Mouse (Mus musculus) lung, embryonic 16.5 days (tissue): ENCODE data around the gene Prr5l. TPM values are rescaled to one million over a fixed set of nuclear protein-coding genes. Genes with fewer than 3 reads are reported as not detected.

ENCODE experiments used
- ATAC-seq: fragments of 200-750 bp; cut with Nextera tagmentation; 2 replicates; pipeline ENCODE4 v1.8.0; 2017; ENCODE audit warnings: low read depth, mild to moderate bottlenecking, moderate library complexity
- H3K27ac ChIP-seq: fragments of 300-500 bp; sonication (generic); 2 replicates; pipeline ENCODE4 v1.5.1; 2014; ENCODE audit warnings: mild to moderate bottlenecking, control low read depth, low read length
- H3K27me3 ChIP-seq: fragments of 300-500 bp; sonication (generic); 2 replicates; pipeline ENCODE4 v1.6.1; 2014; ENCODE audit warnings: low read depth, low read length, mixed read lengths; ENCODE audit not compliant: control insufficient read depth, insufficient read depth
- H3K36me3 ChIP-seq: fragments of 300-500 bp; sonication (generic); 2 replicates; pipeline ENCODE4 v1.6.1; 2014; ENCODE audit warnings: low read length; ENCODE audit not compliant: control insufficient read depth, insufficient read depth
- H3K4me1 ChIP-seq: fragments of 300-500 bp; sonication (generic); replicated peaks from 2 replicates; pipeline ENCODE4 v1.6.1; 2014; ENCODE audit warnings: low read length, mixed read lengths; ENCODE audit not compliant: control insufficient read depth, insufficient read depth
- H3K4me2 ChIP-seq: fragments of 300-500 bp; sonication (generic); 2 replicates; pipeline ENCODE4 v1.6.1; 2014; ENCODE audit warnings: low read depth, low read length, control low read depth
- H3K4me3 ChIP-seq: fragments of 300-500 bp; sonication (generic); 2 replicates; pipeline ENCODE4 v1.5.1; 2014; ENCODE audit warnings: mild to moderate bottlenecking, low read length, control low read depth
- H3K9ac ChIP-seq: fragments of 300-500 bp; sonication (generic); 2 replicates; pipeline ENCODE4 v1.6.1; 2014; ENCODE audit warnings: low read length, control low read depth
- H3K9me3 ChIP-seq: fragments of 300-500 bp; sonication (generic); 2 replicates; pipeline ENCODE4 v1.6.1; 2016; ENCODE audit warnings: low read length; ENCODE audit not compliant: control insufficient read depth
- WGBS: fragments of 180-500 bp; shearing (Covaris S2); extraction: QIAGEN DNeasy Blood & Tissue Kit; methylation state at CpG from one replicate; pipeline ENCODE4 v1.1.7; 2014; 5-methylcytosine and 5-hydroxymethylcytosine counted together
- polyA plus RNA-seq: library from polyadenylated mRNA; unstranded; fragments of >200 nt; fragmentation: Nextera tagmentation; extraction: Ambion mirVana; gene quantifications from 2 replicates; pipeline ENCODE4 v1.2.1, GENCODE M21; 2015

The Prr5l gene
- polyA plus RNA-seq, 1 experiment from 2014 or later: 43.7 TPM

DNA sequence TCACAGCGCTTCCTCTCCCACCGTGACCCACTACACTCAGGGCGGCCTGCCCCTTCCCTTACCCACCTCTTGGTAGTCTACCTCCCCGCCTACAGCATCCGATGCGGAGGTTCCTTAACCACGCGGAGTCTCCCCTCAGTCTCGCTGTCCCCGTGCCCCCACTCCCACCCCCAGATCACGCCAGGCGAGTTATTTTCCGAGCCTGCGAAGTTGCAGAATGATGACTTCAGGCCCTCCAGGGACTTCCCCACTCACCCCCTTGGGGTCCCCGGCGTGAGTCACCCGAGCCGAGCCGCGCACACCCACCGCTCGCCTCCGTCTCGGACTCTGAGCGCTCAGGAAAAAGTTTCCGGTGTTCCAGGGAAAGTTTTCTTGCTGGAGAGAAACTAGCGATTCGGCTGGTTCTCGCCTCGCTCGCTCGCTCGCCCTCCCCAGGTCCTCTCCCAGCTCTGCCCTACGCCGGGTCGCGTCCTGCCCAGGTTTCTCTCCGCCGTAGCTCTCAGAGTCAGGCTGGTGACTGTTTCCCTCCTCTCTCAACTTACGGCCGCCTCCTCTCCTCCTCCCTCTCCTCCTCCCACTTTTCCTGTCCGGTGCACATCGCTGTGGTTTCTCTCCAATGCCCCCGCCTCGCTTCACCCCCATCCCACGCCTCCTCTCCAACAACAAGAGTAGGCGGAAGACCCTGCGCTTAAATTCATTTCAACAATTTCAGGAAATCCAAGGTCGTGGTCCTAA lies 85.5 kb downstream of the Prr5l start:
- peak; percentile 79 for ATAC-seq
- Histone ChIP-seq H3K27ac (peak overlapping the region; percentile 91), H3K4me1 (peaks cover 29% of the 10 kb centered on the region), H3K9ac (peak overlapping the region; percentile 83), H3K4me2 (peak overlapping the region; percentile 94), H3K9me3 (no peaks in the 10 kb centered on the region), H3K36me3 (no peaks in the 10 kb centered on the region), H3K4me3 (peak overlapping the region; percentile 85), H3K27me3 (no peaks in the 10 kb centered on the region)
- WGBS: under 1% methylated on average over 49 of the region's 49 CpGs

DNA sequence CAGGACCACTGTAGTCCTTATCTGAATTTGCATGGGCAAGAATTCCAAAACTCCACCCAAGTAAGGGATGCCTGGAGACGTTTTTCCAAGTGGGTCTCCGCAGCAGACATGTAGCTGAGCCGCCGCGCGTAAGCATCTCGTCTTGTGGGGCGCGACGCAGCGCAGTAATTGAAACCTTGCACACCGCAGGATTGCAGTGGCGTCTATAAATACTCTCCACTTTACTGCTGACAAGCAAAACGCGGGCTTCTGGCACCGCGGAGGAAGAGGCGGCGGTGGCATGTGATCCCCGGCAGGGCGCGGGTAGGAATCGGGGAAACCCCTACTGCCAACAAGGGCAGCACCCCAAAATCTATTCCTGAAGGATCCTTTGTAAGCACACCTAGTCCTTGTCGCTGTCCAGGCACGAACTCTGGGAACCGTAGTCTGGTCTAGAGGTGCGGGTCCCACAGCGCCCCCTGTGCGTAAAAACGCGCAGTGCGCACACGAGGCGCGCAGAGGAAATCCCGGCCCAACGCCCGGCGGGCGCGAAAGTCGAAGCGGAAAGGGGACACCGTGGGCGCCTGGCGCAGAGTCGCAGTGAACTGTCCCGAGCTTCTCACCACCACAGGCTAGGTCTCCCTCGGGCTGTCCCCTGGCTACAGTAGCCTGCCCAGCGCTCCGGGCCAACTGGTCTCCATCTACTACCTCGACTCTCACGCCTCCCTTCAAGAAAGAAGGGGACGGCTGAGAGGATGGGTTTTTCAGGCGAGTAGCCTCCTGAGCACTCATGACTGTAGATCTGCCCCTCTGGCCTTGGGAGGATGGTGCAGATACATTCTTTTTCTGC lies 86.3 kb downstream of the Prr5l start:
- H3K4me1 ChIP-seq: peaks cover 30% of the 10 kb centered on the region
- peak; percentile 83 for ATAC-seq
- H3K9me3 ChIP-seq: no peaks in the 10 kb centered on the region
- no peaks in the 10 kb centered on the region for H3K36me3 ChIP-seq
- no peaks in the 10 kb centered on the region for H3K27me3 ChIP-seq
- peak overlapping the region; percentile 83 for H3K9ac ChIP-seq
- peak overlapping the region; percentile 91 for H3K27ac ChIP-seq
- under 1% methylated on average over 55 of the region's 55 CpGs for WGBS
- H3K4me3 ChIP-seq: peak overlapping the region; percentile 85
- H3K4me2 ChIP-seq: peak overlapping the region; percentile 94

DNA sequence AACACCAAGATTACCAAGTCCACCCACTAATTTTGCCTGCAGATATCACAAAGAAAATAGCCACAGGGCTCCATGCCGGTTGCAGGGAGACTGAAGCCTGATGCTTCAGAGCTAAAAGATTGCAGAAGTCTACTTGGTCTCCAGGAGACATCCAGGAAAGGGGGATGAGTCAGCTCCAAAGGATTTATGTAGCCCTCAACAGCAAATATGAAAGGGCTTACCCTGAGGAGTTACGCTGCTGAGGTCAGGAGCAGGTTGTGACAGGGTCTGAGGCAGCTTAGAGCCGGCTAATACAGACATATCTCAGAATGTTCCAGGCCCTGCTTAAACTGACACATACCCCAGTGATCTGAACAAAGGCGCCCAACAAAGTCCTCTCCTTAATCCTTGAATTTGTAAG lies 90.7 kb downstream of the Prr5l start:
- no peaks in the 10 kb centered on the region for H3K36me3 ChIP-seq
- 74% methylated on average over 4 of the region's 4 CpGs for WGBS

DNA sequence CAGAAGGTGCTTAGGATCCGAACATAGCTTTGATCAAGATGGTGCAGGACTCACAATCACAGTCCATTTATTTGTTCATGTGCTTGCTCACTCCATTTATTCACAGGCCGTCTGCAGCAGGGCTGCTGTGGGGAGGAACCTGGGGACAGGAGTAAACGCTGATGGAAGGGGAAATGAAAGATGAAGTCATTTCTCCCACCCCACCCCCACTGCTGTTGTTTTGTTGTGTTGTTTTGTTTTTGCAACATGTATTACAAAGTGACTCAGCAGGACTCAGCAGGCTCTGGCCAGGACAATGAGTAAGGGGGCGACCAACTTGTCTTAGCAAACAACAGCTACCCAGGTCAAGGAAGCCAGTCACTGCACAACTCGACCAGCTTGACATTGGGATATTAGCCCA lies 99.6 kb downstream of the Prr5l start:
- ATAC-seq: no peak
- Histone ChIP-seq H3K4me2 (no peak overlapping the region), H3K4me1 (no peaks in the 10 kb centered on the region), H3K9me3 (no peaks in the 10 kb centered on the region), H3K27me3 (no peaks in the 10 kb centered on the region), H3K27ac (no peak overlapping the region), H3K4me3 (no peak overlapping the region), H3K36me3 (no peaks in the 10 kb centered on the region), H3K9ac (no peak overlapping the region)
- 49% methylated on average over 5 of the region's 5 CpGs for whole genome bisulfite sequencing

More for the DNA sequence above, 90.7 kb downstream of the Prr5l start:
- Histone ChIP-seq H3K4me3 (no peak overlapping the region), H3K9me3 (no peaks in the 10 kb centered on the region), H3K4me2 (no peak overlapping the region), H3K27me3 (no peaks in the 10 kb centered on the region), H3K27ac (no peak overlapping the region), H3K4me1 (peaks cover 27% of the 10 kb centered on the region), H3K9ac (no peak overlapping the region)
- ATAC-seq: no peak

DNA sequence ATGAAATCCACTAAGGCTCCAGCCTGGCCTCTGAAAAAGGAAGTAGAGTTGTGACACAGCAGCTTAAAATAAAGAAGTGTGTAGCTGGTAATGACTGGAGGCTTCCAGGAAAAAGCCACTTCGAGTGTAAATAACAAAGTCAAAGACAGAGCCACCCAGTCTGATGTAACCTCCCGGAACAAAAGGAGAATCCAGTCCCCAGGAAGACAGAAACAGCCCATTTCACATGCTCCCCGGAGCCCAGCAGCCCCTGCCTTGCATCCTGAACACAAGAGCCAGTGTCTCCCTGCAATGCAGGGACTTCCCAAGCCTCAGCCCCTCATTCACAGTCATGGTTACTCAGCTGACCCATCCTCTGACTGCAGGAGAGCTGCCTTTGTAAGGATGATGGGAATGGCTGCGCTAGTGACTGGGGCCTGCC lies 101.5 kb downstream of the Prr5l start:
- Histone ChIP-seq H3K9me3 (no peaks in the 10 kb centered on the region), H3K27me3 (no peaks in the 10 kb centered on the region), H3K4me3 (no peak overlapping the region), H3K27ac (no peak overlapping the region), H3K4me1 (no peaks in the 10 kb centered on the region), H3K9ac (no peak overlapping the region), H3K36me3 (no peaks in the 10 kb centered on the region), H3K4me2 (no peak overlapping the region)
- ATAC-seq: no peak
- 67% methylated on average over 4 of the region's 4 CpGs for WGBS

DNA sequence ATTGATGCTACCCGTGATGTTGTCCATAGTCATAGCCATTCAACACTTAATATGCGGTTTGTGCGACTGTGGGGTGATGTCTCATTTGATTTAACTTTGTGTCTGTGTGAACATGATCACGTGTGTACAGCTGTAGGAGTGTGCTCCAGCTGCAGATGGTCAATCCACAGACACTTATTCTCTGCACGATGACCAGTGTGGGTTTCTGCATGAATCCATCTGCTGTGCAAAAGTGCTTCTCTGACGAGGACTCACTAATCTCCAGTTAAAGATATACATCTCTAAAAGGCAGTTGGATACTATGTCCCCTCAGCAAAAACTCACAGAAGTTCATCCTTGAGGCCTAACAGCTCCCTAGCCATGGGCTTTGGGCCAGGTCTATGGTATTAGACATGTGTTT lies 104.7 kb downstream of the Prr5l start:
- Histone ChIP-seq H3K4me1 (no peaks in the 10 kb centered on the region; the same call in 1 of the 2 replicates), H3K4me2 (no peak overlapping the region), H3K27ac (no peak overlapping the region), H3K36me3 (no peaks in the 10 kb centered on the region), H3K27me3 (no peaks in the 10 kb centered on the region), H3K9me3 (no peaks in the 10 kb centered on the region), H3K9ac (no peak overlapping the region), H3K4me3 (no peak overlapping the region)
- WGBS: 73% methylated on average over 6 of the region's 6 CpGs
- peak; percentile 72 for ATAC-seq

DNA sequence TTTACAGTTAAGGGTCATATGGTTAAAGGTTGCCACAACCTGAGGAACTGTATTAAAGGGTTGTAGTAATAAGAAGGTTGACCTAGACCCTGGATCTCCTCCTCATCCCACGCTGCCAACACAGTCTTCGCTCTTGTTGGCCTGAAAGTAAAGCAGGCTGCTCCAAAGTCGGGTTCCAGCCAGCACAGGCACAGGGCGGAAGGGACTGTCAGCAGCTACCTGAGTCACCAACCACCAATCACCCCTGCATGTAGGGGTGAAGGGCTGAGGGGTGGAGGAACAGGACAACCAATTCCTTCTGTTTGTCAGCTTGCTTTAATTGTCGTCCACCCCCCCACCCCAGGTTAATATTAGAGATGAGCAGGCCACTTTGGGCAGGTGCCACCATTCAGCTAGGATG lies 119.3 kb downstream of the Prr5l start:
- peaks cover 14% of the 10 kb centered on the region for H3K4me1 ChIP-seq
- no peak for ATAC-seq
- no peaks in the 10 kb centered on the region for H3K9me3 ChIP-seq
- no peaks in the 10 kb centered on the region for H3K27me3 ChIP-seq
- no peak overlapping the region for H3K9ac ChIP-seq
- H3K36me3 ChIP-seq: peaks cover 14% of the 10 kb centered on the region
- 83% methylated on average over 5 of the region's 5 CpGs for WGBS
- H3K4me3 ChIP-seq: no peak overlapping the region
- H3K27ac ChIP-seq: peak overlapping the region; percentile 65; the same call in 1 of the 2 replicates
- H3K4me2 ChIP-seq: no peak overlapping the region

DNA sequence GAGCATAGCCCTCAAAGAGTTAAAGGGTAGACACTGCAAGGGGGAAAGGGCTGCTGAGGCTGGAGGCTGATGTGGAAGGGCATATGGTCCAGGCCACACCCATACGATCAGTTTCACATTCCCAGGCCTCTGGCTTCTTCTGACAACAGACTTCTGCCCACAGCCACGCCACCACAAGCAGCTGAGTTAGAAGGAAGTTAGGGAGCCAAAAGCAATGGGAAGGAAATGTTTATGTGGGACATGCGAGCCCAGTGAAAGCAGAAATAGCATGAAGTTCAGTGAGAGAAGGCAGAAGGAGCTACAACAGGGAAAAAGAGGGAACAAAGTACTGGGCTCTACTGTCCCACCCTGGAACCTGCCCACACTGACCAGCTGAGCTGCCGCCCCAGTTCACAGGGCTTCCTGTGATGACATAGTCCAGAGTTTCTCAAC lies 119.9 kb downstream of the Prr5l start:
- 44% methylated on average over 4 of the region's 4 CpGs for WGBS
- Histone ChIP-seq H3K4me3 (no peak overlapping the region), H3K9ac (no peak overlapping the region), H3K36me3 (peaks cover 11% of the 10 kb centered on the region), H3K27ac (peak overlapping the region; percentile 65), H3K27me3 (no peaks in the 10 kb centered on the region), H3K4me1 (peaks cover 14% of the 10 kb centered on the region), H3K4me2 (no peak overlapping the region), H3K9me3 (no peaks in the 10 kb centered on the region)
- ATAC-seq: peak; percentile 57

DNA sequence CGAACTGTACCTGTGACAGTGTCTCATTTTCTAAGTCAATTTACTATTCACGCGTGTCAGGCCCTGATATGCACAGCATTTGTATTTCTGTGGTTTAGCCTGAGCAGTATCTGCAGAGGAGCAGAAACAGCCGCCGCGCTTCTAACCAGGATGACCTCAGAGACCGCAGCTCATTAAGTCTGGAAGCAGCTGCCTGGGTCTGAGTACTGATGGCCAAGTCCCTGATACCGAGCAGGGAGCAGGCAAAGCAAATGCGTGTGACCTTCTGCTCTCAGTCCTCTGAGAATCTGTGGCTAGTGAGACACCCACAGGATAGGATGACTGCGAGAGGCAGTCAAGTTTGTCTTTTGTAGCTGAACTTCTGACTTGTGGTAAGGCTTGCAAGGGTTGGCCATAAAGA lies 120.4 kb downstream of the Prr5l start:
- peaks cover 14% of the 10 kb centered on the region for H3K4me1 ChIP-seq
- 51% methylated on average over 10 of the region's 10 CpGs for WGBS
- no peaks in the 10 kb centered on the region for H3K27me3 ChIP-seq
- no peak overlapping the region for H3K9ac ChIP-seq
- peak; percentile 74 for ATAC-seq
- no peak overlapping the region for H3K4me3 ChIP-seq
- H3K4me2 ChIP-seq: no peak overlapping the region
- peaks cover 6% of the 10 kb centered on the region for H3K36me3 ChIP-seq
- peak overlapping the region; percentile 62 for H3K27ac ChIP-seq
- H3K9me3 ChIP-seq: no peaks in the 10 kb centered on the region
